Mouse (Mus musculus): ENCODE data around the gene Cwc27. TPM values are rescaled to one million over a fixed set of nuclear protein-coding genes. Genes with fewer than 3 reads are reported as not detected.

Cwc27 gene
- polyA plus RNA-seq, 2 experiments = 14.9 to 24.4 TPM

DNA sequence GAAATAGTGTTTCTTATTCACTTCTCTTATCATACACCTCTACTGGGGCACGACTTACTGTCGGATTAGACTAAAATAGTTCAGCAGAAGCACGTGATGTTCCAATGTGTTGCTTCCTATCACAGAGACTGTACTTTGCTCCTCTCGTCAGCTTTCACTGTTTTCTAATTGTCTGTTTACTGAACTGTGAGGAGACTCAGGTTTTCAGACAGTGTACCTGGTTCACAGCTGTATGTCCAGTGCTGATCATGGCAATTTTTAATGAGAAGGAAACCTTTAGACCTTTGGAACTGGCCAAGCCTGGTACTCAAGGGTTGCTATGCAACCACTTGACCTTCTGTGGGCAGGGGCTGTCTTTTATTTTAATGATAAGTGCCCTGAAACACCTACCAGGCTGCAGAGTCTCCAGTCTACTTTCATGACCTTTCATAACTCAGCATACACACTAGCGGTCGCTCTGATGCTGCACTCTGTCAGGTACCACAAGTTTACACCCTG, 180.9 kb downstream of the Cwc27 start:
- WGBS = 81% methylated on average over 6 of the region's 6 CpGs
- no peaks in the 10 kb centered on the region for H3K9me3 ChIP-seq (ENCODE audit: control insufficient read depth, low read length)
- ATAC-seq (ENCODE audit: low FRiP score, low read depth) (no peak), DNase-seq (ENCODE audit: low spot score) (no peak)
- no peak overlapping the region for H3K27ac ChIP-seq (replicated peaks; ENCODE audit: low read depth, low read length)
- H3K4me1 ChIP-seq (ENCODE audit: control insufficient read depth, insufficient read depth, low read length) = peaks cover 13% of the 10 kb centered on the region
- H3K4me2 ChIP-seq (replicated peaks; ENCODE audit: low read depth, low read length, severe bottlenecking) = no peak overlapping the region
- no peaks in the 10 kb centered on the region for H3K27me3 ChIP-seq (ENCODE audit: control insufficient read depth, insufficient read depth, low read length)
- no peak overlapping the region for H3K9ac ChIP-seq (ENCODE audit: low read depth, low read length, severe bottlenecking)
- H3K36me3 ChIP-seq (ENCODE audit: control insufficient read depth, insufficient read depth, low read length) = 0 out of 2 replicates have a peak, but pooled peaks cover under 1% of the 10 kb centered on the region
- H3K4me3 ChIP-seq (replicated peaks; ENCODE audit: low read length) = no peak overlapping the region
- no peak for TF ChIP-seq POLR2A (IDR thresholded peaks at IDR 0.05; ENCODE audit: borderline replicate concordance, extremely low read depth, insufficient read depth, insufficient read length)

DNA sequence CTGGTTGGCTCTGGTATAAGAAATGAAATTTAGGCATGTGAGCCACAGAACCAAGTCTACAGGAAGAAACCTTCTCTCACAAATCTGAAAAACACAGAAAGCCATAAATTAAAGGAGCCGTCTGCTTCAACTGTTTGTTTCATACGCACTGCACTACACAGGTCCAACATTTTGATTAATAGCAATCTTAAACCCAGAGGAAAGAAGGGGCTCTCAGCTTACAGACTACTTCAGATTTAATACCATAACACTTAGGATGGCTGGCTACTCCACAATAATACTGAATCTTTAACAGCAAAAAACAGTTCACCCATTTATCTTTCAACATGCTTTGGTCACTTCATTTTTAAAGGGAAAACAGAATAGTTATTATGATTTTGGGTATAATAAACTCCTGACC, 182.2 kb downstream of the Cwc27 start:
- DNase-seq (ENCODE audit: low spot score) (no peak), ATAC-seq (ENCODE audit: low FRiP score, low read depth) (no peak)
- Histone ChIP-seq H3K9ac (ENCODE audit: low read depth, low read length, severe bottlenecking) (no peak overlapping the region), H3K4me1 (ENCODE audit: control insufficient read depth, insufficient read depth, low read length) (peaks cover 13% of the 10 kb centered on the region), H3K36me3 (ENCODE audit: control insufficient read depth, insufficient read depth, low read length) (peaks cover 8% of the 10 kb centered on the region), H3K4me3 (replicated peaks; ENCODE audit: low read length) (no peak overlapping the region), H3K4me2 (replicated peaks; ENCODE audit: low read depth, low read length, severe bottlenecking) (no peak overlapping the region), H3K27me3 (ENCODE audit: control insufficient read depth, insufficient read depth, low read length) (no peaks in the 10 kb centered on the region), H3K9me3 (ENCODE audit: control insufficient read depth, low read length) (no peaks in the 10 kb centered on the region), H3K27ac (replicated peaks; ENCODE audit: low read depth, low read length) (no peak overlapping the region)
- 15% methylated on average over 2 of the region's 2 CpGs for WGBS
- TF ChIP-seq POLR2A (IDR thresholded peaks at IDR 0.05; ENCODE audit: borderline replicate concordance, extremely low read depth, insufficient read depth, insufficient read length) = no peak

DNA sequence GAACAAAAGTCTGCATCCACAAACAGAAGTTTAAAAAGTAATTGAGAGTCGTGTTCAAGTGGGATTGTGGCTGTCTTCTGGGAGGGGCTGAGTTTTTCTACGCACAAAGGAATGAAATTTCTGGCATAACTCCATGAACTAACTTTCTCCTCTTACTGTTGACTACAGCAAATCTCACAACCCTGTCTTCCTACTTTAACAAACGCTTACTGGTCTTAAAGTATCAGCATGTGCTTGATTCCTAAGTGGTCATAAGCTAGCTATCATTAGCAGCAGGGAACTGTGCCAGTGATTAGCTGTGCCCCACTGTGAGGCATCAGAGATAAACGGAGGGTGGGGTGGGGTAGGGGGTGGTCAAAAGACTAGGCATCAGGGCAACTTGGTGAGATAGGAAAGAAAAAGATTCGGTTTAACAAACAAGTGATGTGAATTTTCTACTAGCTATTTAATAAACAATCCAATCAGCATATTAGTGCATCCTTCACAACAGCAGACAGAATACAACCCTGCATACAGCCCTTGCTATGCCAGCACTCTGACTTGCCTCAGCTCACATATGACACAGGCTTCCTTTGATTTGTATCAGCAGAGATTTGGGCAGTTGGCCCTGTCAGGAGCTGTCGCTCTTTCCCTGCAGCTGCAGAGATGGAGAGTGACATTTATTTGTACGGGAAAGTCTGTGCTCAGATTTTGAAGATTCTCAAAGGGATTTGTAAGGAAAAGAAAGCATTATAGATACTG, 184.3 kb downstream of the Cwc27 start:
- Histone ChIP-seq H3K9ac (ENCODE audit: low read depth, low read length, severe bottlenecking) (no peak overlapping the region), H3K4me1 (ENCODE audit: control insufficient read depth, insufficient read depth, low read length) (peaks cover 13% of the 10 kb centered on the region), H3K36me3 (ENCODE audit: control insufficient read depth, insufficient read depth, low read length) (peaks cover 8% of the 10 kb centered on the region), H3K27ac (replicated peaks; ENCODE audit: low read depth, low read length) (no peak overlapping the region), H3K9me3 (ENCODE audit: control insufficient read depth, low read length) (no peaks in the 10 kb centered on the region), H3K27me3 (ENCODE audit: control insufficient read depth, insufficient read depth, low read length) (no peaks in the 10 kb centered on the region), H3K4me3 (replicated peaks; ENCODE audit: low read length) (no peak overlapping the region), H3K4me2 (replicated peaks; ENCODE audit: low read depth, low read length, severe bottlenecking) (no peak overlapping the region)
- WGBS = 51% methylated on average over 7 of the region's 7 CpGs
- ATAC-seq (ENCODE audit: low FRiP score, low read depth) (no peak), DNase-seq (ENCODE audit: low spot score) (peak; percentile 62)
- no peak for TF ChIP-seq POLR2A (IDR thresholded peaks at IDR 0.05; ENCODE audit: borderline replicate concordance, extremely low read depth, insufficient read depth, insufficient read length)

DNA sequence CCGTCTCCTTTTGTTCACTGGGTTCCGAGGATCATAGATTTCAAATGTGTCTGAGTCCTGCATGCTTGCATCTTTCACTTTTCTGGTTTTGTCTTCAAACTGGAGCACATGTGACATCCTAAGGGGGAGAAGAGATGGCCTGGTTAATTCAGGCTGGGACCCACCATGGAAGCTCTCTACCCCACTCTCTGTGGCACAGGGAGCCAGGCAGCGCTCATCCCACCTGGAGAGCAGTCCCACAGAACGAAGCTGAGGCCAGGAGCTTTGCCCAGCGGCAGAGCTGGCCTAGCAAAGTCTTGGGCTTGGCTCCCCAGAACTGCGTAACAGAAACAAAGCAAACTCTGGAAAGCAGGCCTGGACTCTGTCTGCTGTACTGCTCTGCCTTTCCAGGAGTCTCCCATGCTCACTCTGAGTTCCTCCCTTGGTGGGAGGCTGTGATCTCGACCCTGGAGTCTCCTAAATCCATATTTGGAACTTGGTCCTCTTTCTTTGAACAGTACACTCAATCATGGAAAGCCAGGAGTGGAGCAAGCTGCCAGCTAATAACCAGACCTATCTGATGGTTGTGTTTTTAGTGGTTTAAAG, 185.2 kb downstream of the Cwc27 start:
- Histone ChIP-seq H3K27me3 (ENCODE audit: control insufficient read depth, insufficient read depth, low read length) (no peaks in the 10 kb centered on the region), H3K9me3 (ENCODE audit: control insufficient read depth, low read length) (no peaks in the 10 kb centered on the region), H3K9ac (ENCODE audit: low read depth, low read length, severe bottlenecking) (peak overlapping the region; percentile 25; the same call in 1 of the 2 replicates), H3K36me3 (ENCODE audit: control insufficient read depth, insufficient read depth, low read length) (peaks cover 8% of the 10 kb centered on the region), H3K4me2 (replicated peaks; ENCODE audit: low read depth, low read length, severe bottlenecking) (no peak overlapping the region), H3K4me1 (ENCODE audit: control insufficient read depth, insufficient read depth, low read length) (peaks cover 13% of the 10 kb centered on the region), H3K4me3 (replicated peaks; ENCODE audit: low read length) (no peak overlapping the region), H3K27ac (replicated peaks; ENCODE audit: low read depth, low read length) (0 out of 2 replicates have a peak overlapping the region, but pooled peaks have one; percentile 58)
- WGBS = 72% methylated on average over 7 of the region's 7 CpGs
- ATAC-seq (ENCODE audit: low FRiP score, low read depth) (no peak), DNase-seq (ENCODE audit: low spot score) (no peak)
- no peak for TF ChIP-seq POLR2A (IDR thresholded peaks at IDR 0.05; ENCODE audit: borderline replicate concordance, extremely low read depth, insufficient read depth, insufficient read length)

DNA sequence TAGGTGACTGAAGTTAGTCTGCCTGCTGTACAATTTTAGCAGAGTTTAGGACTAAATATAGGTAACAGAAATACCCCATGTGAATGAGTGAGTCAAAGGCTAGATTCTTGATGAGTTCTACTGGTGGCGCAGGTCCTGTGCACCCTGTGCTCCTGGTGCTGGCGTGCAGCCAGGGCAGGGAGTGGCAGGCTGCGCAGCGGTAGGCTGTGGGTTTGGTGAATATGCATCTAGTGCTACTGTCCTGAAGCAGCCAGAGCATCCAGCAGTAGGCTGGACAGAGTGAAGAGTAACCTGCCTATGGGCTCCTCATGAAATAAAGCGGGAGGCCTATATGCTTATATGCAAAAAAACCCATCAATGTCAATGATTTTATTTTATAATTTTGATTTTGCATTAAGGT, 186.1 kb downstream of the Cwc27 start:
- no peak for TF ChIP-seq POLR2A (IDR thresholded peaks at IDR 0.05; ENCODE audit: borderline replicate concordance, extremely low read depth, insufficient read depth, insufficient read length)
- Histone ChIP-seq H3K9ac (ENCODE audit: low read depth, low read length, severe bottlenecking) (no peak overlapping the region), H3K27ac (replicated peaks; ENCODE audit: low read depth, low read length) (no peak overlapping the region; the same call in 1 of the 2 replicates), H3K36me3 (ENCODE audit: control insufficient read depth, insufficient read depth, low read length) (peaks cover 8% of the 10 kb centered on the region), H3K4me2 (replicated peaks; ENCODE audit: low read depth, low read length, severe bottlenecking) (no peak overlapping the region), H3K4me1 (ENCODE audit: control insufficient read depth, insufficient read depth, low read length) (peaks cover 13% of the 10 kb centered on the region), H3K27me3 (ENCODE audit: control insufficient read depth, insufficient read depth, low read length) (no peaks in the 10 kb centered on the region), H3K4me3 (replicated peaks; ENCODE audit: low read length) (no peak overlapping the region), H3K9me3 (ENCODE audit: control insufficient read depth, low read length) (no peaks in the 10 kb centered on the region)
- ATAC-seq (ENCODE audit: low FRiP score, low read depth) = no peak
- 84% methylated on average over 5 of the region's 5 CpGs for WGBS
- no peak for DNase-seq (ENCODE audit: low spot score)
